ENCODE assay signal across 8 mouse cellular contexts in genomic region chr1:88757746-88758145, GRCm38 (mm10). TPM values are rescaled to one million over a fixed set of nuclear protein-coding genes. Genes with fewer than 3 reads are reported as not detected.
DNase-seq lines count a peak whose midpoint lies in the region; ATAC-seq lines count a peak whose summit lies in the region.

No protein-coding gene starts in this region.

- no peak overlapping the region for H3K4me2 ChIP-seq in forebrain, embryonic 12.5 days
- no peak overlapping the region for H3K4me2 ChIP-seq in kidney, embryonic 15.5 days
- no peak overlapping the region for H3K4me2 ChIP-seq in midbrain, embryonic 11.5 days

- H3K27me3 ChIP-seq in embryonic facial prominence, embryonic 10.5 days (replicated peaks; ENCODE audit: low read depth, poor library complexity, severe bottlenecking), result no peaks in the 10 kb centered on the region
- H3K27me3 ChIP-seq in forebrain, embryonic 12.5 days, result no peaks in the 10 kb centered on the region
- no peaks in the 10 kb centered on the region for H3K27me3 ChIP-seq in kidney, embryonic 15.5 days
- no peaks in the 10 kb centered on the region for H3K27me3 ChIP-seq in midbrain, embryonic 11.5 days (ENCODE audit: control insufficient read depth, insufficient read depth, low read length)

- H3K4me1 ChIP-seq in embryonic facial prominence, embryonic 10.5 days, result peaks cover 25% of the 10 kb centered on the region
- H3K4me1 ChIP-seq in forebrain, embryonic 12.5 days, result peaks cover 14% of the 10 kb centered on the region
- H3K4me1 ChIP-seq in kidney, embryonic 15.5 days, result peaks cover 36% of the 10 kb centered on the region
- peaks cover 5% of the 10 kb centered on the region; the same call in 1 of the 2 replicates for H3K4me1 ChIP-seq in midbrain, embryonic 11.5 days (ENCODE audit: control insufficient read depth, insufficient read depth, low read length)

- DNase-seq in embryonic facial prominence, embryonic 10.5 days (ENCODE audit: low spot score), result peak; percentile 45
- DNase-seq in midbrain, embryonic 11.5 days (ENCODE audit: low spot score, missing footprints), result no peak
- DNase-seq in thymus, adult 18-20 months, result no peak
- DNase-seq in layer of hippocampus, postnatal 25 days (ENCODE audit: extremely low spot score in 1 of 2, low spot score in 1 of 2), result no peak

- H3K9me3 ChIP-seq in embryonic facial prominence, embryonic 10.5 days, result no peaks in the 10 kb centered on the region
- peaks cover 3% of the 10 kb centered on the region; the same call in 1 of the 2 replicates for H3K9me3 ChIP-seq in forebrain, embryonic 12.5 days
- H3K9me3 ChIP-seq in kidney, embryonic 15.5 days (replicated peaks), result no peaks in the 10 kb centered on the region; the same call in 1 of the 2 replicates
- no peaks in the 10 kb centered on the region for H3K9me3 ChIP-seq in midbrain, embryonic 11.5 days (ENCODE audit: control insufficient read depth, low read length)

- 24% methylated on average over 3 of the region's 3 CpGs for WGBS in embryonic facial prominence, embryonic 10.5 days
- WGBS in forebrain, embryonic 12.5 days, result 18% methylated on average over 3 of the region's 3 CpGs
- WGBS in kidney, embryonic 15.5 days, result 14% methylated on average over 3 of the region's 3 CpGs
- WGBS in midbrain, embryonic 11.5 days, result 19% methylated on average over 3 of the region's 3 CpGs

- no peak overlapping the region for H3K9ac ChIP-seq in forebrain, embryonic 12.5 days
- H3K9ac ChIP-seq in kidney, embryonic 15.5 days, result no peak overlapping the region
- no peak overlapping the region for H3K9ac ChIP-seq in midbrain, embryonic 11.5 days (ENCODE audit: low read length)

- no peaks in the 10 kb centered on the region for H3K36me3 ChIP-seq in embryonic facial prominence, embryonic 10.5 days (replicated peaks)
- H3K36me3 ChIP-seq in forebrain, embryonic 12.5 days (replicated peaks), result no peaks in the 10 kb centered on the region
- H3K36me3 ChIP-seq in kidney, embryonic 15.5 days, result no peaks in the 10 kb centered on the region
- H3K36me3 ChIP-seq in midbrain, embryonic 11.5 days (ENCODE audit: control insufficient read depth, insufficient read depth, low read length), result no peaks in the 10 kb centered on the region

- no peak overlapping the region for H3K4me3 ChIP-seq in embryonic facial prominence, embryonic 10.5 days
- H3K4me3 ChIP-seq in forebrain, embryonic 12.5 days (replicated peaks), result no peak overlapping the region
- H3K4me3 ChIP-seq in kidney, embryonic 15.5 days (replicated peaks), result no peak overlapping the region
- no peak overlapping the region for H3K4me3 ChIP-seq in midbrain, embryonic 11.5 days (ENCODE audit: low read depth, low read length)

- peak overlapping the region; percentile 58; the same call in 1 of the 2 replicates for H3K27ac ChIP-seq in embryonic facial prominence, embryonic 10.5 days (replicated peaks)
- peak overlapping the region; percentile 78 for H3K27ac ChIP-seq in forebrain, embryonic 12.5 days
- H3K27ac ChIP-seq in kidney, embryonic 15.5 days, result peak overlapping the region; percentile 84
- H3K27ac ChIP-seq in midbrain, embryonic 11.5 days (ENCODE audit: low read depth, low read length), result peak overlapping the region; percentile 20; the same call in 1 of the 2 replicates

- no peak for ATAC-seq in forebrain, embryonic 12.5 days (ENCODE audit: low FRiP score)
- peak; percentile 91 for ATAC-seq in kidney, embryonic 15.5 days (replicated peaks; ENCODE audit: low FRiP score)
- ATAC-seq in midbrain, embryonic 11.5 days (ENCODE audit: low FRiP score), result peak; percentile 59; the same call in 1 of the 2 replicates
- no peak for ATAC-seq in inflammation-experienced regulatory T-cells, adult 6 months
- ATAC-seq in monocyte, adult 5-6 weeks (replicated peaks; ENCODE audit: insufficient number of reproducible peaks, low FRiP score, low TSS enrichment, poor library complexity, severe bottlenecking), result no peak

RNA-seq across cellular contexts. Expression of gene Arl4c, which starts 55.7 kb away (rescaled TPM):
- 14.8 and 15.4 TPM in 2 replicates for polyA plus RNA-seq in embryonic facial prominence, embryonic 10.5 days (2016; fragmentation: Nextera tagmentation; extraction: Ambion mirVana)
- 34.7 and 35.2 TPM in 2 replicates for polyA plus RNA-seq in forebrain, embryonic 12.5 days (2016; fragmentation: Nextera tagmentation; extraction: Ambion mirVana)
- 26.9 and 27.9 TPM in 2 replicates for polyA plus RNA-seq in kidney, embryonic 15.5 days (2015; fragmentation: Nextera tagmentation; extraction: Ambion mirVana)
- 12.0 and 12.1 TPM in 2 replicates for polyA plus RNA-seq in midbrain, embryonic 11.5 days (2014; fragmentation: Nextera tagmentation; extraction: Ambion mirVana)
- polyA plus RNA-seq in inflammation-experienced regulatory T-cells, adult 6 months (2017; shearing (Covaris generic)), result 10 to 100 TPM in 2 of 3 experiments, 1 to 10 TPM in 1; 9.6 to 20.2 (median 12.6) TPM
- total RNA-seq in layer of hippocampus, postnatal 25 days (2021), result 10 to 100 TPM; 28.5 to 29.6 TPM
- 176 to 204 TPM (median 187 TPM) in 3 replicates for total RNA-seq in monocyte, adult 5-6 weeks (2017)

Comparison
In these comparisons a context has a peak if more than half of its experiments do, and no peak if none do; other contexts are left out.
1. H3K27ac ChIP-seq: peak in every context shown above with its lines; median percentile 84 in kidney, embryonic 15.5 days; 78 in forebrain, embryonic 12.5 days; 58 in embryonic facial prominence, embryonic 10.5 days; 20 in midbrain, embryonic 11.5 days.
2. ATAC-seq: peak in kidney, embryonic 15.5 days (single experiment) and midbrain, embryonic 11.5 days (single experiment); none in forebrain, embryonic 12.5 days (single experiment), inflammation-experienced regulatory T-cells, adult 6 months (single experiment) and monocyte, adult 5-6 weeks (single experiment).